Mouse (Mus musculus): ENCODE measurements at regions not wholly inside any gene's neighbourhood (a gene's known extent, or its start where the extent isn't known, plus 50 kb on each side); places are given as distances from the start of the nearest gene placed in this dataset.

GRCm38 (mm10) chr10:31252584-31253381 is 60.4 kb upstream of the Hddc2 start:
- Histone ChIP-seq H3K27ac (ENCODE audit: low read depth, low read length) (no peak overlapping the region), H3K27me3 (ENCODE audit: control insufficient read depth, insufficient read depth, low read length) (no peaks in the 10 kb centered on the region), H3K4me2 (no peak overlapping the region), H3K4me1 (ENCODE audit: control insufficient read depth, insufficient read depth, low read length) (no peaks in the 10 kb centered on the region), H3K4me3 (ENCODE audit: low read depth, low read length) (no peak overlapping the region), H3K36me3 (ENCODE audit: control insufficient read depth, insufficient read depth, low read length) (no peaks in the 10 kb centered on the region), H3K9me3 (ENCODE audit: control insufficient read depth, low read length) (no peaks in the 10 kb centered on the region), H3K9ac (ENCODE audit: low read length) (no peak overlapping the region)
- DNase-seq (ENCODE audit: low spot score, missing footprints) (no peak), ATAC-seq (ENCODE audit: low FRiP score) (no peak)
- 70% methylated on average over 8 of the region's 8 CpGs for WGBS

- Histone ChIP-seq H3K36me3 (ENCODE audit: control insufficient read depth, insufficient read depth, low read length) (no peaks in the 10 kb centered on the region), H3K4me1 (ENCODE audit: control insufficient read depth, insufficient read depth, low read length) (no peaks in the 10 kb centered on the region), H3K27me3 (ENCODE audit: control insufficient read depth, insufficient read depth, low read length) (no peaks in the 10 kb centered on the region), H3K4me2 (no peak overlapping the region), H3K4me3 (ENCODE audit: low read depth, low read length) (no peak overlapping the region), H3K9ac (ENCODE audit: low read length) (no peak overlapping the region), H3K27ac (ENCODE audit: low read depth, low read length) (no peak overlapping the region), H3K9me3 (ENCODE audit: control insufficient read depth, low read length) (no peaks in the 10 kb centered on the region)
- no peak for ATAC-seq (ENCODE audit: low FRiP score)
- DNase-seq (ENCODE audit: low spot score, missing footprints) = no peak
- 74% methylated on average over 1 of the region's 1 CpGs for WGBS
Measured at GRCm38 (mm10) chr10:31256934-31257333, 56.2 kb upstream of the Hddc2 start.

- no peaks in the 10 kb centered on the region for H3K4me1 ChIP-seq (ENCODE audit: control insufficient read depth, insufficient read depth, low read length)
- H3K4me2 ChIP-seq = no peak overlapping the region
- H3K9ac ChIP-seq (ENCODE audit: low read length) = no peak overlapping the region
- no peaks in the 10 kb centered on the region for H3K36me3 ChIP-seq (ENCODE audit: control insufficient read depth, insufficient read depth, low read length)
- DNase-seq (ENCODE audit: low spot score, missing footprints) (no peak), ATAC-seq (ENCODE audit: low FRiP score) (no peak)
- 74% methylated on average over 1 of the region's 1 CpGs for WGBS
- H3K9me3 ChIP-seq (ENCODE audit: control insufficient read depth, low read length) = no peaks in the 10 kb centered on the region
- no peak overlapping the region for H3K4me3 ChIP-seq (ENCODE audit: low read depth, low read length)
- H3K27me3 ChIP-seq (ENCODE audit: control insufficient read depth, insufficient read depth, low read length) = no peaks in the 10 kb centered on the region
- H3K27ac ChIP-seq (ENCODE audit: low read depth, low read length) = no peak overlapping the region
Measured at GRCm38 (mm10) chr10:31257611-31258010, 55.6 kb upstream of the Hddc2 start.

- no peak overlapping the region for H3K4me3 ChIP-seq (ENCODE audit: low read depth, low read length)
- no peak overlapping the region for H3K27ac ChIP-seq (ENCODE audit: low read depth, low read length)
- no peaks in the 10 kb centered on the region for H3K36me3 ChIP-seq (ENCODE audit: control insufficient read depth, insufficient read depth, low read length)
- no peaks in the 10 kb centered on the region for H3K4me1 ChIP-seq (ENCODE audit: control insufficient read depth, insufficient read depth, low read length)
- DNase-seq (ENCODE audit: low spot score, missing footprints) (no peak), ATAC-seq (ENCODE audit: low FRiP score) (no peak)
- H3K27me3 ChIP-seq (ENCODE audit: control insufficient read depth, insufficient read depth, low read length) = no peaks in the 10 kb centered on the region
- no peak overlapping the region for H3K4me2 ChIP-seq
- 79% methylated on average over 7 of the region's 7 CpGs for WGBS
- no peak overlapping the region for H3K9ac ChIP-seq (ENCODE audit: low read length)
- no peaks in the 10 kb centered on the region for H3K9me3 ChIP-seq (ENCODE audit: control insufficient read depth, low read length)
Measured at GRCm38 (mm10) chr10:31260914-31261313, 52.3 kb upstream of the Hddc2 start.
